Mouse (Mus musculus): ENCODE results near the gene Myh7.
"Not testable (repeated sequence)": the region's sequence is repeated elsewhere in the genome, so short reads cannot be mapped to it uniquely, and the experiment has no call there.

Myh7 gene

DNA sequence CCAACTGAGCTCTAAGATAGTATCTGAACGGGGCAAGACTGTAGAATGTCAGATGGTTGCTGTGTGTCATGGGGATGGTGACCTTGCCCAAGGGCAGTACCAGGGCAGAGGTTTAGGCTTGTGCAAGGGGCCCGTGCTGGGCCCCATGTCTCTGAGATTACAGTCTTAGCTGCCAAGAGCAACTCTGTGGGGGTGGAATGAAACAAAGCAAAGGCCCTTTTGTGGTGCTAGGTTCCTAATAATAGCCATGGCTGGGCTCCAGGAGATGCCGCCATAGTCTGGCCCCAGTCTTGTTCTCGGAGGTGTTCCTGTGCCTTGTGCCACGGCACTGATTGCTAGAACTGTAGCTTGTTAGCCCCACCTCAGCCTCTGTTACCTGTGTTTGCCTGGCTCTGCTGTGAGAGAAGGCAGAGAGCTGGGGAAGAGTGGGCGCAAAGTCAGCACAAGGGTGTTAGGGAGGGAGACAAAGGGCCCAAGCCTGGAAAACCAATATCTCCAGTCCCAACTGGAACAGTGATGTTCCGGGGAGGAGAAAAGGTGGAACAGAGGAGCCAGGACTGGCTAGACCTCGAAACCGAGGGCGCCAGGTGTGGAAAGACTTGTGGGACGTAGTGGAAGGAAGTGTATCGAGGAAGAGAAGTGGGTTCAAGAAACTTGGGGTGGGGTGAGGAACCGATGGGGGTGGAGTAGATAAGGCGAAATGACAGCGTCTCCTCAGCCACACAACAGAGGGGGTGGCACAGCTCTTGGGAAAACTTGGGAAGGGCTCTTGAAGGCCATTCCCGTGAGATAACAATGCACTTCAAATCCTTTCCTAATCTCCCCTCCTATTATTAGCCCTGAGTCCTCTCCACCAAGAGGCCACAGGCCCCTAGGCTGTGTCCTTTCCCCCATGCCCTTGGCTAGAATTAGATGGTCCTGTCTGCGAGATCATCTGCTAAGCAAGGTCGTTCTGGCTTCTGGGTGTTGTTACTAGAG, 9.7 kb upstream of the Myh7 start:
- DNase-seq (ENCODE audit: low read depth, low spot score) = no peak

- DNase-seq (ENCODE audit: low read depth, low spot score) = no peak
These were observed 8.3 kb upstream of the Myh7 start for GRCm38 (mm10) chr14:55002687-55003120.

GRCm38 (mm10) chr14:55001938-55002686, 7.7 kb upstream of the Myh7 start:
- no peak for DNase-seq (ENCODE audit: low read depth, low spot score)

GRCm38 (mm10) chr14:55001446-55001845, 7.0 kb upstream of the Myh7 start:
- no peak for DNase-seq (ENCODE audit: low read depth, low spot score)

DNA sequence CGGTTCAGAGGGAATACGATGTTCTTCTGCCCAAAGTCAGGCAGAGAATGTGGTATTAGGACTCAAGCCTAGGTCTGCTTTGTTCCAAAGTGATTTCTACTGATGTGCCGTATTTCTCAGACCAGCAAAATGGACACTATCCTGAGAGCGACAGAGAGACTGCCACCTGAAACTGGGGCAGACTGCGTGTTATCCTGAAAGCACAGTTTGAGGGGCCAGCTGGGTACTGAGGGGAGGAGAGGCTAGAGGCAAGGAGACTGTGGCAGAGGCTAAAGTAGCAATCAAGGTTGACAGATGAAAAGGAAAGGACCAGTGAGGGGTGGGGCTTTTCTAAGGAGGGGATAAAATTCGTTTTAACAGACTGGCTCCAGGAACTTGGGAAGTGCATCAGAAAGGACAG, 6.4 kb upstream of the Myh7 start:
- DNase-seq (ENCODE audit: low read depth, low spot score) = no peak

DNA sequence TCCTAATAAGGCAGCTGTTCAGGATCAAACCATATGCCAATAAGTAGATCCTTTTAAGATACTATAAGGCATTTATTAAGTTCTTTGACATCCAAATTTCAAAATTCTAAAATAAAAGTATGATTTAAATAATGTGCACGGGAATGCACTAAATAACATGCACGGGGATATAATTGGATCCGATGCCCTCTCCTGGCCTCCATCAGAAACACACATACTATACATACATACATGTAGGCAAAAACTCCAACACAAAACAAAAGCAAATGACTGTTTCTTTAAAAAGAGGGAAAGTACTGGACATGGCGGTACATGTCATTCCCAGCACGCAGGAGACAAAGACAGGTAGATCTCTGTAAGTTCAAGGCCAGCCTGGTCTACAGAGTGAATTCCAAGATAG, 5.4 kb upstream of the Myh7 start:
- not testable (repeated sequence) for DNase-seq (ENCODE audit: low read depth, low spot score)

DNA sequence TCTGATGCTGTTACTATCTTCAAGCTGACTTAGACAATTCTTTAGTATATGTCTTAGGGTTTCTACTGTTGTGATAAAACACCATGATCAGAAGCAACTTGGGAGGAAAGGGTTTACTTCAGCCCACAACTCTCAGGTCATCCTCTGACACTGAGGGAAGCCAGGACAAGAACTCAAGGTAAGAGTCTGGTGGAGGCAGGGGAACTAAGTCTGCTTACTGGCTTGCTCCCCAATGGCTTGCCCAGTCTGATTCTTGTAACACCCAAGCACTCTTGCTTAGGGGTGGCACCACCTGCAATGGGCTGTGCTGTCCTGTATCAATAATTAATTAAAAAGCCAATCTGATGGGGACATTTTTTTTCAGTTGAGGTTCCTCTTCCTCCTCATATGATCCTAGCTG, 4.3 kb upstream of the Myh7 start:
- no peak for DNase-seq (ENCODE audit: low read depth, low spot score)

DNA sequence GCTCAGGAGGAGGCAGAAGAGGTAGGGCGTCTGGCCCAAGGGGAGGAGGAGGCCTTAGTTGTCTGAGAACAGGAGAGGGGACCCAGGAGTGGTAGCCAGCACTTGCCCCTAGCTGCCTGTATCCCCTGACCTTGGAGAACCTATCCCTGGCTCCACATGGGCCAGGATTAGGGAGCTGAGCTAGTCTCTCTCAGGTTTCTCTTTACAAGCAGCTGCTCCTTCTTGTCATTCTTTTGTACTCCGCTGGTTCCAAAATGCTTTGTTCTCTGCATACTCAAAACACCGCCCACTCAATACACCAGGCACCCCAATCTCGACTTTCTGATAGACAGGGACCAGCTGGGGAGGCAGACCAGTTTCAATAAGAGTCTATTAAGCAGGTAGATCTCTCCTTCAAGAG, 2.9 kb upstream of the Myh7 start:
- DNase-seq (ENCODE audit: low read depth, low spot score) = no peak

DNA sequence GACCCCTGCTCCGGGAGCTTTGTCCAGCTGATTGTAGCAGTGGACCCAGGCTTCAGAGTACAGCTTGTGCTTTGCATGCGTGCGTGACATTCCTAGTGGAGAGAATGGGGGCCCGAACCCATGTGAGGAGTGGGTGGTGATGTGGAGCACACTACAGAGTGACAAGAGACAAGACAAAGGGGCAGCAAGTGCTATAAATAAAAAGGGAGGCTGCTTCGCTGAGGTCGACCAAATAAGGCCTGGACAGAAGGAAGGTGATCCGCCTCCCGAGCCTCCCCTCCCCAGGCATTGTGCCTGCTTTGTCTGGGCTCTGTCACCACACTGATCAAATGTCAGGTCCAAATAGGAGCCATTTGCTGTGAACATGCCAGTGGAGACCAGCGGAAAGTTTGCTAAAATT, 2.4 kb upstream of the Myh7 start:
- DNase-seq (ENCODE audit: low read depth, low spot score) = no peak

DNA sequence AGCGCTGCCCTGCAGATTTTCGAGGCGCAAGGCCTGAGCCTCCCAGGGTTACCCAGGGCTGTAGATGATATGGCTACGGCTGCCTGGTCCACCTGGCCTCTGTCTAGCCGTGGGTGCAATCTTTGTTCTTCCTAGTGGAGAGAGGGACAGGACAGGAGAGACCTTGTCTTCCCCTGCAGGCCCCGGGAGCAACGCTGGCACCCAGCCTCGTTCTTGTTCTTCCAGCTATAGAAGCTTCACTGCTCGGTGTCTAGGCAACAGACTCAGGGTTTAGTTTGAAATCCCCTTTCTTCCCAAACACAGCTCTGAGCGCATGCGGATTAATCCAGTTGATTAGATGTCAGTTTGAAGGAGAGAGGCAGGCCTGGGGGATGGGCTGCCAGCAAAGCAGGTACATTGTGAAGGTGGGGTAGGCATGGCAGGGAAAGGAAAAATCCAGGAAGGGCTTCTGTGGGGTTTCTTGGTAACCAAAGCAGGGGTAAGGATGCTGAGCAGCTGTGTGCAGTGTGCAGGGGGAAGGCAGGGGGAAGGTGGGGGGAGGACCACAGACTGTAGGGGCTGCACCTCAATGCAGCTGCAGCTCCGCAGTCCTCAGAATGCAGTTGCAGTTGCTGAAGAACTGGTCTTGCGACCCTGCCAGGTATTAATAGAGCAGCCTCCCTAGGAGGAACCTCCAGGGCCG, 1.2 kb upstream of the Myh7 start:
- peak; percentile 82 for DNase-seq (ENCODE audit: low read depth, low spot score)

DNA sequence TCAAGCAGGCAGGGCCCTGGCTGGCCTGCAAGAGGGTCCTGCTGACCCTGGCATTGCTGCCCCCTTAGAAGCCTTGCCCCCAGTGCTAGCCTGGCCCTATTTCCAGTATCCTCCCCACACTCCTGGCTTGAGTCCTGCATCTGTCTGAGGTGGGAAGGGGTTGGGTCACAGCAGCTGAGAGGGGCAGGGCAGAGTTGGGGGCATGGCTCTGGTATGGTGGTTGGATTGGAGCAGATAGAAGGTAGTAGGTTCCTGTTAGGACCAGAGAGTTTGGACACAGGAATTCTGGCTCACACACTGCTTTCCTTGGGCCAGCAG, 402 bp upstream of the Myh7 start:
- no peak for DNase-seq (ENCODE audit: low read depth, low spot score)

DNA sequence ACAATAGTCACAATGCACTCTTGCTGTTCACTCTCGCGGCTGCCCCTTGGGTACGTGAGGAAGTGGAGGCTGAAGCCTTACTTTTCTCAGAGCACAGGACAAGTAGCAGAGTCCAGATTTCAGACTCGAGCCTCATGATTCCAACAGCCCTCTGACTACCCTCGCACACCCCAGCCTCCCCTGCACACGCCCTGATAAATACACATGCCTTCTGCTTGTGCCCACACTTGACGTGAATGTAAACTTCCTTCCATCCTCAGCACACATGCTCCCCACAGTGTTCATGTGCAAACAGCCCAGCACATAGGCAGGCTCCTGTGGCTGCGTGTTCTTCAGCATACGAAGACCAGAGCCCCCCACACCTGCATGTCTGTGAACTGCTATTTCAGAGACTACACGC, 790 bp downstream of the Myh7 start:
- DNase-seq (ENCODE audit: low read depth, low spot score) = no peak

DNA sequence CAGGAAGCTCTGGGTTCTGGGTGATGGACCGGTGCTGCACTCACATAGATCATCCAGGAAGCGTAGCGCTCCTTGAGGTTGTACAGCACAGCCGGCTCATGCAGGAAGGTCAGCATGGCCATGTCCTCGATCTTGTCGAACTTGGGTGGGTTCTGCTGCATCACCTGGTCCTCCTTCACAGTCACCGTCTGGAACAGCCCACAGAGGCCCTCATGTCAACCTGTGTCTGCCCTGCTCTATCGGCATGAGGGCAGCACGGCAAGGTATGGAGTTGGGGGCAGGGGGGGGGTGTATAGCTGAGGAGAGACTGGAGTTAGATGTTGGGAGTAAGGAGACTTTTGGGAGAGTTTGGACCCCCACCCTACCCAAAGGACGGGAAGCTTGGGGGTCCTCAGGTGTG, 2.2 kb downstream of the Myh7 start:
- no peak for DNase-seq (ENCODE audit: low read depth, low spot score)

GRCm38 (mm10) chr14:54989886-54990441, 4.5 kb downstream of the Myh7 start:
- no peak for DNase-seq (ENCODE audit: low read depth, low spot score)

- no peak for DNase-seq (ENCODE audit: low read depth, low spot score)
These were observed 5.5 kb downstream of the Myh7 start for GRCm38 (mm10) chr14:54988882-54989281.

GRCm38 (mm10) chr14:54988350-54988874, 6.0 kb downstream of the Myh7 start:
- DNase-seq (ENCODE audit: low read depth, low spot score) = not testable (repeated sequence)

DNA sequence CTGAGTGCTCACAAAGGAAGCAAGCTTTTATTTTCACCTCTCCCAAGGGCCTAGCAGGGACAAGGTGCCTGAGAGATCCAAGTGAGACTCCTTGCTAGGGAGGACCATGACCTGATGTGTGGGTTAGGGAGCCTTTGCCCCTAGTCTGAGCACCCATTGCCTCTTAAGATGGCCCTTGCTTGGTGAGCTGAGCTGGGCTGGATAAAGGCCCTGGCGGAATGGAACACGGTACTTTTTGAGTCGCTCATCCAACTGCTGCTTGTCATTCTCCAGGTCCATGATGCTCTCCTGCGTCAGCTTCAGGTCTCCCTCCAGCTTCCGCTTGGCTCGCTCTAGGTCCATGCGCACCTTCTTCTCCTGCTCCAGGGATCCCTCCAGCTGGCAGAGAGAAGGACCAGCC, 12.5 kb downstream of the Myh7 start:
- DNase-seq (ENCODE audit: low read depth, low spot score) = no peak

- DNase-seq (ENCODE audit: low read depth, low spot score) = no peak
These were observed 15.8 kb downstream of the Myh7 start for GRCm38 (mm10) chr14:54978664-54979063.

DNA sequence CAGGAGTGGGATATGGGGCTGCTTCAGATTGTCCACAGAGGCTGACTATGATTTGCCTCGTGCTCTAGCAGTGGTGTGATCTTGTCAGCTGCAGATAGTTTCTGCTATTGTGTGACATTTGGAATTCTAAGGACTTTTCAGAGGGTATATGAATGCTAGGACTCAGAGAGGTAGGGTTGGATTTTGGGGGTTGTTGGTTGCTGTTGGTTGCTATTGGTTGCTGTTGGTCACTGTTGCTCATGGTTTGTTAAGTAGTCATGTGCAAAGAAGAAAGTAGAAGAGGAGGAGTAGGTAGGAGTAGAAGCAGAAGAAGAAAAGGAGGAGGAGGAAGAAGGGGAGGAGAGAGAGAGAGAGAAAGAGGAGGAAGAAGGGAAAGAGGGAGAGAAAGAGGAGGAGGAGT, 17.8 kb downstream of the Myh7 start, which contains the start of gene Gm17428:
Gene Gm17428 (plus strand): TSS at position 301 of the 400 bp plus-strand sequence.
- no peak for DNase-seq (ENCODE audit: low read depth, low spot score)

DNA sequence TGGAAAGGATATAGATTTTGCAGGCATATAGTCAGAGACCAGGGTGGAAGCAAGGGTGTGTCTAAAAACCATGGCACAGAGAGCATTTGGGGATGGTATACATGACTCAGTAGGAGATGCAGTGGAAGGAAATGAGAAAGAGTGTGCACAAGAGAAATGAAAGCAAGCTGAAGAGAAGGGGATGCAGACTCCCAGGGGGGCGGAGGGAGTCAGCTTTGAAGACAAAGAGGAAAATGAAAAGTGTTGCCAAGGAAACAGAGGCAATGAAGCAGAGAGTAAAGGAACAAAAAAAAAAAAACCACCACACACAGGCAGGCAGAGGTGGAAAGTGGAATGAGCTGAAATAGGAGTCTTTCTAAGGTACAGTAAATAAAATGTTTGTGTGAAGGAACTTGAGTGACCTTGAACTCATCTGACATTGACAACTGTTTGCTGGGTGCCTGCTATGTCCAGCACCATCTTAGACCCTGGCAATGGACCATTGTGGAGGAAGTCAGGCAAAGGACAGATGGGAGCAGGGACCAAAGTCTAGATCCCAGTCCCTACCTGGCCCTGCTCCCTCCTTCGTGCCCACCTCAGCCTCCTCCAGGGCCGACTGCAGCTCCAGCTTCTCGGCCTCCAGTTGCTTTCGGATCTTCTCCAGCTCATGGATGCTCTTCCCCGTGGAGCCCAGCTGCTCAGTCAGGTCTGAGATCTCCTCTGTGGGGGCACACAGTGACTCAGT, 20.2 kb downstream of the Myh7 start:
- DNase-seq (ENCODE audit: low read depth, low spot score) = peak; percentile 79

- DNase-seq (ENCODE audit: low read depth, low spot score) = not testable (repeated sequence)
These were observed 21.6 kb downstream of the Myh7 start for GRCm38 (mm10) chr14:54972786-54973185.

Measured in brain, embryonic 18.5 days (tissue).